Mouse (Mus musculus) cerebellum, adult 9-10 months (tissue): ENCODE results near the gene Gm17428.
"Not testable (repeated sequence)": the region's sequence is repeated elsewhere in the genome, so short reads cannot be mapped to it uniquely, and the experiment has no call there.

Experiments used
- DNase-seq: peaks from one replicate; pipeline ENCODE4 v3.0.0; 2022

Gm17428 gene

DNA sequence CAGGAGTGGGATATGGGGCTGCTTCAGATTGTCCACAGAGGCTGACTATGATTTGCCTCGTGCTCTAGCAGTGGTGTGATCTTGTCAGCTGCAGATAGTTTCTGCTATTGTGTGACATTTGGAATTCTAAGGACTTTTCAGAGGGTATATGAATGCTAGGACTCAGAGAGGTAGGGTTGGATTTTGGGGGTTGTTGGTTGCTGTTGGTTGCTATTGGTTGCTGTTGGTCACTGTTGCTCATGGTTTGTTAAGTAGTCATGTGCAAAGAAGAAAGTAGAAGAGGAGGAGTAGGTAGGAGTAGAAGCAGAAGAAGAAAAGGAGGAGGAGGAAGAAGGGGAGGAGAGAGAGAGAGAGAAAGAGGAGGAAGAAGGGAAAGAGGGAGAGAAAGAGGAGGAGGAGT is at the start of gene Gm17428:
Gene Gm17428 (plus strand): TSS at position 301 of the 400 bp plus-strand sequence.
- no peak for DNase-seq

DNA sequence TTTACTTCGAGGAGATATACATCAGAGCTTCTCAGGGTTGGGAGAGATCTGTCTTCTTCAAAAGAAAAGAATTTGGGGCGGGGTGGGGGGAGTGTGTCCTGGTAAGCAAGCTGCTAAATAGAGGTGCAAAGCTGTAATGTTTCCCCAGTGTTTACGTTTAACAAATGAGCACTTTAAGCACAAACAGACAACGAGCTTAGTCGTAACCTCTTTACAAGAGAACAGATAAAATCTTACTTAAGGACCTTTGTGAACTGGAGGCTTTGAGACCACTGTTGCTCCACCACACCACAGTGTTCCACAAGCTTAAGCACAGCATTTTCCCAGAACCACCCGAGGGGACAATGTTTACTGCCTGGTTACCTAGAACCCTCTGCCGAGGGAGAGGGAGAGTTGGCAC is 49.4 kb upstream of the Gm17428 start:
- DNase-seq: no peak

DNA sequence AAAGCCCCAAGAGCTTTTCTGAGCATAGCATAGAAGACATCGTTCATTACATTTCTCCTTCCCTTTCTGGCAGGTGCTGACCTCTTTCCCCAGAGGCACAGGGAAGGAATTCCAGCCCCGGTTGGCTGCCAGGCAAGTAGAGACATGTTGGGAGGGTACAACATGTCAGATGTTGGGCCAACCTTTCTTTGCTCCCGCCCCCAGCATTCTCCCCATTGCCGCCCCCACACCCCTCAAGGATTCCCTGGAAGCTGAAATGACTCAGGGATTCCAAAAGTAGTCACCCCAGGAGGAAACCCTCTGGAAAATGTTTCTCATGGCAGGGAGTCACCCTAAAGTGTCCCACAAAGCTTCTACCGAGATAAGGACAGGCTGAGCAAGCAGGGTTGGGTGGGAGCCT is 46.9 kb upstream of the Gm17428 start:
- no peak for DNase-seq

DNA sequence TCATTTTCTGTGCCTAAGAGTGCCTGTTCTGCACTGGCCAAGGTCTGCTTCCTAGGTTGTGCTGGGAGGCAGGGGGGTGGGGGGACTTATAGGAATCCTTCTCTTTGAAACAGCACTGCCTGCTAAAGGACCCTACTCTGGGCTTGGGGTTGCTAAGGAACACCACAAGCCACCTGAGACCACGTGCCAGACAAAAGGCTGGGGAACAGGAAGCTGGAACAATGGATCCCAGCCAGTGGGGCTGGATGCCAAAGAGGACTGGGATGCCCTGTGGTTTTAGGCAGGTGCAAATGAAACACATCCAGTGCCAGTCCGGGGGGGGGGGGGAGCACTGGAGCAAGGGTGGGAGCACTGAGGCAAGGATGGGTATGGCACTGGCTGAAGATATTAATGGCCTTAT is 46.3 kb upstream of the Gm17428 start:
- no peak for DNase-seq

DNA sequence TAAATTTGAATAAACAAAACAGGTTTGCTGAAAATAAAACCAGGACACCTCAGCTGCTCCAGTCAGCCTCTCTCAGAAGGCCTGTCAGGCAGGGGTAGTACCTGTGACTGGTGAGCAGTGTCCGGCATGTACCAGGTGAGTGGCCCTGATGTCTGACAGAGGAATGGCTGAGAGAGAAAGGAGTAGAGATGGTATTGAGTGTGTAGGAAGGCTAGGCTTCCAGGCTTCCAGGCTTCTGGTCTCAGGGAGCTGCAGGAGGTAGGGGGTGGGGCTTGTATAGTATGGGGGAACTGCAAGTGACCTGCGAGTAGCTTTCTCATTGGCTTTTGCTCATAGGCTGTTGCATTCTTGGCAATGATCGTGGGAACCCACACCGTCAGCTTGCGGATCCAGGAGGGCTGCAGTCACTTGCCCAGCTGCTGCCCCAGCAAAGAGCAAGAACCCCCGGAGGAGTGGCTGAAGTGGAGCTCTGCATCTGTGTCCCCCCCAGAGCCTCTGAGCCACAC is 44.0 kb upstream of the Gm17428 start, which contains the start of gene Il25:
Gene Il25 (plus strand): TSS at position 51 of the 506 bp plus-strand sequence.
- no peak for DNase-seq

- DNase-seq: peak; percentile 50
Measured at GRCm38 (mm10) chr14:54935904-54936830, 40.6 kb upstream of the Gm17428 start, which contains the start of gene Cmtm5. Cmtm5 (plus strand) TSS chr14:54936261.

DNA sequence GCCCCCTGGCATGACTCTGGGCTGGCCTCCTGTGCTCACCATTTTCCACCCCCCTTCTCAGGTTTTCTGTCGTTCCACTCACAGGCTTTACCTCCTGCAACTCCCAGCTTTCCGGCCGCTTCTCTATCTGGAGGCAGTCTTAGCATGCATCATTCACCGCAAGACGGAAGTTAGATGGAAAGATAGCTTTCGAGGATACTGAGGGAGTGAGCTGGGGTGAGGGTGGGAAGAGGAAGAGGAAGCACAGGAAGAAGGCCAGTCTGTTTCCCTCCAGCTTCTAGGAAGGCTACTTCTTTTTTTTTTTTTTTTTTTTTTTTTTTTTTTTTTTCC is 39.9 kb upstream of the Gm17428 start:
- DNase-seq: no peak

DNA sequence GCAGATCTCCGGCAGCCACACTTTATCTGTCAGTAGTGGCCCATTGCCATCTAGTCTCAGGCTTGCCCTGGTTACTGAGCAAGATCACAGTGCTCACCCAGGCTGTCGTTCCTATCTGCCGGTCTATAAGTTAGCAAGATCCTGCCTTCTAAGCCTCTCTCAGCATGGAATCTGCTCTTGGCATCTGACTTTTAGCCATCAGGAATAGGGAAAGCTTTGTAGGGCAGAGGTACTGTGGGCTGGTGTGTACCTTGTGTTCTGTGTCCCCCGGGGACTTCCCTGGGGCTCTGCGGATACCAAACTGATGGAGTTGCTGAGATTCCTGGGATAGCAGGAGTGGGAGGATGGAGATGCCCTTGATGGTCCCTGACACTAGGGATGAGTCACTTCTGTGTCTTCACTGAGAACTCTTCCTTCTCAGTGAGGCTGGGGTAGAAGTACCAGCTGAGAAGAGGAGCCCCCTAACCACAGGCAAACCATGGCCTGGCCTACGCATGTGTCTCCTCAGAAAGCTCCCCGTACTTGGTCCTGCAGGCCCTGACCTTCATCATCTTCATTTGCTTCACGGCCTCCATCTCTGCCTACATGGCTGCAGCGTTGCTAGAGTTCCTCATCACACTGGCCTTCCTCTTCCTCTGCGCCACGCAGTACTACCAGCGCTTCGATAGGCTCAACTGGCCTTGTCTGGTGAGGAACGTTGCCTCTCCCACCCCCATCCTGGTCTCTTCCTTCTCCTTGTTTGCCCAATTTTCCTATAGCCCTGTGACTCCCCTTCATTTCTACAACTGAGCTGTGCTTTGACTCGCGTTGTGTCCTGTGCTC is 39.2 kb upstream of the Gm17428 start:
- no peak for DNase-seq

GRCm38 (mm10) chr14:54938431-54939219 is 38.1 kb upstream of the Gm17428 start:
- DNase-seq: no peak

DNA sequence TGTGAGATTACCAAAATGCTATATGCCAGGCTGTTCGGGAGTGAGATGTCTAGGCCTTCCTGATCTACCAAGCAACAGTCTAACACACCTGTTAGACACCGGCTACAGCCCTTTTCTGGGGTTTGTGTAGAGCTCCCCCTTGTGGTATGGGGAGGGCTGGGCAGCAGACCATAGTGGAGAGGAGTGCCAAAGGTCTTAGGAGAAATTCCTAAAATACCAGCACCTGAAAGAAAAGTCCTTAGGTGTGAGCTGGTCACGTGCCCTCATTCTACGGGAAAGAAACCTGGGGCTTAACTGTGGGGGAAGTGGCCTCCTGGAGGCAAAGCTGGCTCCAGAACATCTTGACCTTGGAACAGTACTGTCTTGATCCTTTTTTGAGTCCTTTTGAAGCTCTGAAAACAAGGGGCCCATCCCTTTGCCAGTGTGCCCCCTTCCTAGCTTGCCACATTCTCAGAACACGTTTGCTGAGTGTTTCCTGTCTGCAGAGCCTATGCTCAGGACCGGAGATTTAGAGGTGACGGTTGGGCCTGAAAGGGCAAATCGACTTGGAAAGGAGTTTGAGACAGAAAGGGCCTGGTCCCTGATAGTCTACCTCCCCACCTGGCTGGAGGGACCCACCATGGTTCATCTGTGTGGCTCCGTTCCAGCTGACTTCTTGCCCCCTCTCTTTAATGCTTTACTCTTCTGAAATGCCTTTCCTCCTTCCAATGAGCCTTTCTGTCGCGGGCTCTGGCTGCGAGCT is 37.1 kb upstream of the Gm17428 start:
- peak; percentile 63 for DNase-seq

DNA sequence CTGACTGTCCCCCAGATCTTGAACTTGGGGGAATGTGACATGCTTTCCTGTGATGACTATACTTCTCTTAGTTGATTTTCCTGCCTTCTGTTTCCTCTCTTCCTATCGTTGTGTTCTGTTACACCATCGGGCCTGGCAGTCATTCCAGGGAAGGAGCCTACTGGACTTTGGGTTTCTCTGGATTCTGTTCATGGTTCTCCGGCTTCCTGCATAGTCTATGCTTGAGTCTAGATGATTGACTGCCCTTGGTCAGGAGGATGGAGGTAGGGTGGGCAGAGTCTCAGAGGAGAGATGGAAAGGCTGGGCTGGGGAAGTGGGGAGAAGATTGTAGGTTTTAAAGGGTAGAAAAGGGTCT is 36.6 kb upstream of the Gm17428 start:
- no peak for DNase-seq

GRCm38 (mm10) chr14:54941024-54941978 is 35.4 kb upstream of the Gm17428 start:
- DNase-seq: no peak

DNA sequence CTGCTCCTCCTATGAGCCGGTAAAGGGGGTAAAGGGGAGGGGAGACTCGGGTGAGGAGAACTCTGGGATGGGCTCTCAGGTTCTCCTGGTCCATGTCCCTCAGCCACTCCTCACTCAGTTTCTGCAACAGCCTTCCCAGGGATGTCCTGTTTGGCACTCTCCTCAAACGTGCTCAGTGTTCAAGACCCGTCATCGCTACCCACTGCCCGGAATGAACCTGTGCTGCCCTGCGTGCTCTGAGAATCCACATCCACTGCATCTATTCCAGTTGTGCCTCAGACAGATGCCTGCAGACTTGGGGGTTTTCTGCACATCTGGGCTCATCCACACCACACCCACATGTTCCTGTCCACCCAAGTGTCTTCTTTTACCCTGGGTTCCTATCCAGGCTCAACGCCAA is 34.3 kb upstream of the Gm17428 start:
- DNase-seq: no peak

DNA sequence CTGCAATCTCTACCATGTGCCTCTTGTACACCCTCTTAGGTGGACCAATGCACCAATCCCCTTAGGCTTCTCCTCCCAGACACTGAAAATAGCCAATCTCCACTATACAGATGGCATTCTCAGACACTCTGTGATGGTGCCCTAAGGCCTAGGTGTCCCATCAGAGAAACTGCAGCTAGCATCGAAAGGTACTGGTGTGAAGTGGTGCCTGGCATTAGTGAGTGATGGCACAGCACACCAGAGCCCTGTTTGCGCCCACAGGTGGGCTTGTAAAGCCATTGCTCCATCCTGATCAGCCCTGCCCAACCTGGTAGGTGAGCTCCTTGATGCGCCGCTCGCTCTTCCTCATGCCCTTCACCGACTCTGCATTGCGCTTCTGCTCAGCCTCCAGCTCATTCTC is 32.8 kb upstream of the Gm17428 start:
- no peak for DNase-seq

DNA sequence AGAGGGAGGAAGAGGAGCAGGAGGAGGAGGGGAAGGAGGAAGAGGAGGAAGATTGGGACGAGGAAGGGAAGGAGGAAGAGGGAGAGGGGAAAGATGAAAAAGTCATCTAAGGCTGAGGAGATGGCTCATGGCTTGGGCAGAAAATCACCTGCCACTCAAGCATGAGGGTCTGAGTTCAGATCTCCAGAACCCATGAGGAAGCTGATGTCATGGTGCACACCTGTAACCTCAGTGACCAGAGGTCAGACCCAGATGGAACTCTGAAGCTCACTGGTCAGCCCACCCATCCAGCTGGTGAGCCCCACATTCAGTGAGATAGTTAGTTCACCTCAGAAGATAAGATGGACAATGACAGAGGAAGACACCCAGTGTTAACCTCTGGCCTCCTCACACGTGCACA is 31.8 kb upstream of the Gm17428 start:
- DNase-seq: no peak

GRCm38 (mm10) chr14:54945975-54946704 is 30.6 kb upstream of the Gm17428 start:
- DNase-seq: no peak

DNA sequence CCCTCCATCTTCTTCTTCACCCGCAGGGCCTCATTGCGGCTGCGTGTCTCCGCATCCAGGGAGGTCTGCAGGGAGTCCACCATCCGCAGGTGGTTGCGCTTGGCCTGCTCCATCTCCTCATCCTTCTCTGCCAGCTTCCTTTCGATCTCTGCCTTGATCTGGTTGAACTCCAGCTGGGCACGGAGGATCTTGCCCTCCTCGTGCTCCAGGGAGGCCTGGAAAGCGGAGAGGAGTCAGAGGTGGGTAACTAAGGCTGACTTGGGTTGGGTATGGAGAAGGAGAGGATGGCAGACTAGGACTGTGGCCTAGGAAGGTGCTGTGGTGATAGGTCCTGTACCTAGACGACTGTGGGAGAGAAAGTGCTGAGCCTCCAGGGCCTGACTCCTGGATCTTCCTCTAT is 29.7 kb upstream of the Gm17428 start:
- not testable (repeated sequence) for DNase-seq

DNA sequence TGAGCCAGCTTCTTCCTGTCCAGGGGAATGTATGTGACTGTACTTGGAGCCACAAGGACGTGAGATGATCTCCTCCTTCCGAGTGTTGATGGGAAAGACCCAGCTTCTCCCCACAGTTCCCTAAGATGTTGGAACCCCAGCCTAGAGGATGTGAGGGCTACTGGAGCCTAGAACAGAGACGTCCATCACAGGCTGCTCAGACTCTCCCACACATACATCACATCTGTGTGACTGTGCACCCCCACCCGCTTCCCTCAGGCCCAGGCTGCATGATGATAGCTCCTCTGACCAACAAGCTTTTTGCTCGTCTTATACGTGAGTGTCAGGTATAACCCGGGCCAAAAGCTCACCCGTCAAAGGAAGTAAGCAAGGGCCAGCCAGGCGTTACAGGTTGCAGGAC is 28.0 kb upstream of the Gm17428 start:
- DNase-seq: no peak

DNA sequence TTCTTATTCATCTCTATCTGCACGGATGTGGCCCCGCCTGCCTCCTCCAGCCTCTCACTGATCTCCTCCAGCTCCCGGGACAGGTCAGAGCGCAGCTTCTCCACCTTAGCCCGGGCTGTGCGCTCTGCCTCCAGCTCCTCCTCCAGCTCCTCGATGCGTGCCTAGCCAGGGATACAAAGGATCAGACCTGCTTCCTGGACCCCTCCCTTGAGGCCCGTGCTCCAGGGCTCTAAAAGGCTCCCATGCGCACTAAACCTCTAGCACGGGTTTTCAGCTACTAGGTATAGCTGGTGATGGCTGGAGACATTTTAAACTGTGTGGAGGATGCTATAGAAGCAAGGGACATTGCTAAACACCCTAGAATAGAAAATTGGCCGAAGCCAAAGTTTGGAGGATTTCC is 26.2 kb upstream of the Gm17428 start:
- no peak for DNase-seq

GRCm38 (mm10) chr14:54951587-54951986 is 25.1 kb upstream of the Gm17428 start:
- no peak for DNase-seq
